Mouse (Mus musculus): Measurements from ENCODE around the gene Sdhc. TPM values are rescaled to one million over a fixed set of nuclear protein-coding genes. Genes with fewer than 3 reads are reported as not detected.
A peak's percentile ranks its signal among the peaks of the same experiment; 100 is the strongest.

The Sdhc gene
- total RNA-seq, 2 experiments from 2014 or later: 1,008 to 1,038 TPM

DNA sequence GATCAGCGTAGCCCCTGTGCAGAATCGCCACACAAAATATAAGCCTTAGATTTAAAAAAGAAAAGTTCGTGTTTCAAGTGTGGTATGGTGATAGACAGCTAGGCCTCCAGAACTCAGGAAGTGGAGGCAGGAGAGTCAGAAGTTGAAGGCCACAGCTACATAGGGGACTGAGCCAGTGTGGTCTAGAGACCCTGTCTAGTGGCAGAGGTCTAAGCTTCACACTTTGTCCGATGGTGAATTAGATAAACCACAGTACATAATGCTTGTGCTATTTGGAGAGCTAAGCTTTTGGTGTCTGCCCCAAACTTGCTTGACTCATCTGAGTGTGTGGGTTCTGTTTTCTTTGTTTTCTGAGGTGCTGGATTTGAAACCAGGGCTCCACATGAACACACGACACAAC, 31.4 kb downstream of the Sdhc start:
- intact Hi-C loops (cut with DNase I): loop anchor here (2.0 to 5.0 kb wide), 2 partner anchors 118 to 138 kb away; no protein-coding TSS in a partner anchor
- DNase-seq: no peak

DNA sequence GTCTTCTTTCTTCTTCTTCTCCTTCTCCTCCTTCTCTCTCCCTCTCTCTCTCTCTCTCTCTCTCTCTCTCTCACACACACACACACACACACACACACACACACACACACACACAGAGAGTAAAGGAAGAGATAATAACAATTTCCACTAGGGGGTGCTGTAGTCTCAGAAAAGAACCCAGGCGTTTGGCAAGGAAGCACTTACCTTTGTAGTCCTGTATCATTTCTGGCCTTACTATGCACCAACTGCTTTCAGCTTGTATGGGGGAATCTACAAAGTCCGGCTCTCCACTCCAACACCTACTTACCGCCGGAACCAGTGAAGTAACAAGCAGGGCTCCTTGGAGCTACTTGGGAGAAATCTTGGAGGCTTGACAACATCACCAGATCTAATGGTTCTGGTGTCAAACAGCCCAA, 32.1 kb downstream of the Sdhc start:
- intact Hi-C loops (cut with DNase I): loop anchor here (2.0 to 5.0 kb wide), 2 partner anchors 119 to 139 kb away; no protein-coding TSS in a partner anchor
- DNase-seq: peak; percentile 34 to 72

DNA sequence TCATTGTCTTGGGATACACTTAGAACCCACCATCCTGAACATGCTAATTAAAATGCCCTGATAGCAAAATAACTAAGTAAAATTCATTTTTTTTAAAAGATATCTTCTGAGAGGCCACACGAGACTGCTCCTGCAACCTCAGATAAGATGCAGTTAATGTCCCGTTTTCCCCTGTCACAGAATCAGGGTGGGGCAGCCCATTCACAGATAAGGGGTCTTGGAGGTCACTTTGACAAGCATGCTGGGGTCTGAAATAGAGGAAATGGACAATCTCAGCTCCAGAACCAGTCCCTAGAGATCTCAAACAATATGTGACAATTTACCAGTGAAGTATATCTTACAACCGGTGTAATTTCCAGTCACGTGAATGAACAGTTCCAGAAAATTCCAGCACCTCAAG, 34.1 kb downstream of the Sdhc start:
- intact Hi-C loops (cut with DNase I): loop anchor here (2.0 to 5.0 kb wide), 2 partner anchors 105 to 121 kb away; no protein-coding TSS in a partner anchor
- DNase-seq: no peak

DNA sequence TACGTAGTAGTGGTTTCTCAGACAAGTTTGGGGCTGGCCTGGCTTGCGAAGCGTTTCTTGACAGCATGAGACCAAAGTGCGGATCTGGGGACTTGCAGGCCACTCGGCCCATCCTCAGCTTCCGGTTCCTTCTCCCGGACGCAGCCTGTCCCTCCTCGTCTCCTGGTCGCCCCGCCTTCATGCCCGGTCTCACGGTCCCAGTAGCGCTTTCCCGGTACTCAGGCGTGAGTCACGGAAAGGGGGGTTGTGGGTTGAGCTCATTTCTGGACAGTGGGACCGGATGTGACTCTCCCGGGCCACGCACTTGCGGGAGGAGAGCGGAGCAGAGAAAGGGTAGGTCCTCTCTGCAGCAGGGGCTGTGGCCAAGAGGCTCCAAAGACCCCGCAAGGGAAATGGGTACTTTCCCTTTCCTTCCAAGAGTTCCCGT, 36.5 kb downstream of the Sdhc start, which contains the start of gene Cfap126:
Cfap126 (plus strand) TSS at position 46 of the 427 bp plus-strand sequence.
- DNase-seq: peak; percentile 84 to 85
- intact Hi-C loops (cut with DNase I): no loop called here

DNA sequence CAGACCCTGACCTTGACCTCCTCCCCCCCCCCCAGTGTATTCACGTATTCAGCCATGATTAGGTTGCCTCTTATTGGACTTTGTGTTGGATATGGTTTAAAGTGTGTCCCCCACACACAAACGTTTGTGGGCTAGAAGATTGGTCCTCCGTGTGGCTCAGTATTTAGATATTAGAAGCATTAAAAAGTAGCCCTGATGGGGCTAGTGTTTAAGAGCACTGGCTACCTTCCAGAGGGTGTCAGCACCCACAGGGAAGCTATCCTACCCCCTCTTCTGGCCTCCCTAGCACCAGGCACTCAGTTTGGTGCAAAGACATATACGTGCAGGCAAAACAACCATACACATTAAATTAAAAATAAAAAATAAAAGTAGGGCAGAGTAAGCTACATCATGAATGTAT, 37.4 kb downstream of the Sdhc start:
- no peak for DNase-seq
- intact Hi-C loops (cut with DNase I): no loop called here

DNA sequence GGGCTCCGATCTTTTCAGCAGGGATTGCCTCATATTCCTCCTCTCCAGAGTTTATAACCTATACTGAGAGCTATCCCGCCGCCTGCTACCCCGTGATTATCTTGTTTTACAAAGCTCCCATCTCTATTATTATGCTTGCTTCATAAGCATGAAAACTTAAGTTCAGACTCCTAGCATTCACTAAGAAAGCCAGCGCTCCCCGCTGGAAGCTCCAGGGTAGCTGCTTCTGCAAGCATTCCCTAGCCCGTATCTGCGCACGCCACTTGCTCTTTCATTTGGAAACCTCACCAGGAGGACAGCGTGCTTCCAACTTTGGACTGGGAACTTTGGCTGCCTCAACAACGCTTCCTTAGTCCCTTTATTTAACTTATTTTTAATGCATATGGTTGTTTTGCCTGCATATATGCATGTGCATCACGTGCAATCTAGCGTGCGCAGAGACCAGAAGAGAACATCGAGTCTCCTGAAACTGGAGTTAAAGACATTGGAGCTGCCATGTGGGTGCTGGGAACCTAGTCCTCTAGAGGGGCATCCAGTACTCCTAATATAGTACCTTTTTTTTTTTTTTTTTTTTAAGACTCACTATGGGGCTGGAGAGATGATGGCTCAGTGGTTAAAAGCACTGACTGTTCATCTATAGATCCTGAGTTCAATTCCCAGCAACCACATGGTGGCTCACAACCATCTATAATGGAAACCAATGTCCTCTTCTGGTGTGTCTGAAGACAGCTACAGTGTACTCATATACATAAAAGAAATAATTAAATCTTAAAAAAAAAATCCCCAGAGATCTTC, 38.4 kb downstream of the Sdhc start:
- intact Hi-C loops (cut with DNase I): no loop called here
- peak; percentile 58 to 61 for DNase-seq

DNA sequence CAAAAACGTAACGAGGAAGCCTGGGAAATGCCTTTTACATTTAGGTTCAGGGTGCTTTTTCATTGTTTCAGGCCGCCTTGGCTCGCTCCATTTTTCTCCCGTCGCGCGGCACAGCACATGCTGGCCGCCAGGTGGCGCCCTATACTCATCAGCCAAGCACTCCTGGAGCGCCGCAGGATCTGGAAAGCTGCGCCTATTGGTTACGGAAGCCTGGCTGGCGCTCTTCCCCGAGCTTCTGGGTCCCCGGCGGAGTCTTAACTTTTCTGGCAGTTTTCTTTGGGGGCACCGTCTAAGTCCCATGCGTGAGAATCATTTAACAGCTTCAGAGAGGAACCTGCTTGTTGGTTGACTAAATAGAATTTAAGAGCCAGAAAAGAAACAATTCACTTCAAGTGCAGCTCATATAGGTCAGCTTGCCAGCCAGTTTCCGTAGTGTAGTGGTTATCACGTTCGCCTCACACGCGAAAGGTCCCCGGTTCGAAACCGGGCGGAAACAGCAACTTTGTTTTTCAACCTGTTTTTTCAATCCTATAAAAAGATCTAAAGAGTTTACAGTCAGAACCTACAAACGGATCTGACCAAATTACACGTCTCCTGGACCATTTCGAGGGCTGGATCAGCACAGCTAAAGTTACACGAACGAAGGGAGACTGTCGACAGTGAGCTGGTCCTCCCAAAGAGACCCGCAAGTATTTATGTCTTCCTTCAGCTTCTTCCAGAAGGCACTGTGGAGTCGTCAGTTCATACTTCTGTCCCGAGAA, 39.2 kb downstream of the Sdhc start:
- peak; percentile 94 to 95 for DNase-seq
- intact Hi-C loops (cut with DNase I): no loop called here

DNA sequence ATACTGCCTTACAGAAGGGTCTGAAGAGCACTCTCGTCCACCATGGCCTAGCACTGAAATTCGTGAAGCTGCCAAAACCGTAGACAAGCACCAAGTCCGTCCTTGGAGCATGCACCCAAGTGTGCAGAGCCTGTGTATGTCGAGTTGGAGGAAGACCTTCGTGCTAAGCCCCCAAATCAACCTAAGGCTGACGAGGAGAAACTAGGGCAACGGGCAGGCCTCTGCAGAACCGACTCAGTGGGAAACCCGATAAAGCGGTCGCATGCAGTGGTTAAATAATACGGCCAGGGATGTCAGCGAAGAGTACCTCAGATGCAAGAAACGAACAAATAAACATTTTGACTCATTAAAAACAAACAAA, 39.8 kb downstream of the Sdhc start:
- DNase-seq: peak in 1 of 2 experiments; percentile 11
- intact Hi-C loops (cut with DNase I): no loop called here

DNA sequence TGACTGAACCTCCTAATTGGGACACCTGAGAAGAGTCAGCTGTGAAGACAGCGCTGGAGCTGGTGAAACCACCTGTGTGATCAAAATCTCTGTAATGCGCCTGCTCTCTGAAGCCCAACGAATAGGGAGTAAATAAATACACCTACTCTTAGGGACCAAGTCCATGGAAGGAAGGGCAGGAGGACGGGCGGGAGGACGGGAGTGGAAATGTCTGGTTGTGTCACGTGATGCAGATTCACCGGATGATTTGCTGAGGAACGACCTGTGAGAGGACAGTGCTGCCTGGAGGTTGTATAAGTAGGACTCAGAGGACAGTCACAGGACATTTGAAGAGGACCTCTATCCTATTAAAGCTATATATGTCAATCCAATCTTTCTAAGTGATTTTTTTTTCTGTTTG, 40.8 kb downstream of the Sdhc start:
- intact Hi-C loops (cut with DNase I): loop anchor here (10.0 kb wide), 1 partner anchor 395 kb away; the partner anchor contains the start of gene Alyref2
- no peak for DNase-seq

DNA sequence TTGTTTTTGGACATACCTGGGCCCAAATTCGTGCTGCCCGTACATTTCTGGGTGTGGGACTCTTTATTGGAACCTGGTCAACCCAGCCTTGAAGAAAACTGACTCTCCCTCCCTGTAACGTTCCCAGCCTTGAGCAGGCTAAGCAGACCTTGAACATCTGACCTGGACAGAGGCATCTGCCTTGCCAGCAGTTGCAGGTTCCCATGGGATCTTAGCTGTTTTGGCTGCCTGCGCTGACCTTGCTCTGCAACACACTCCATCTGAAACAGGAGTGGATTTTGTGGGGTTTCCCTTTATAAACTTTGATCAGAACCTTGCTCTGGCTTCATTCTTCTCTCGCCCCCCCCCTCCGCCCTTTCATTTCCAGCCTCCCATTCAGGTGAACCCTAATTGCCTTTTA, 45.2 kb downstream of the Sdhc start:
- no peak for DNase-seq
- intact Hi-C loops (cut with DNase I): loop anchor here (10.0 kb wide), 1 partner anchor 400 kb away; the partner anchor contains the start of gene Alyref2

DNA sequence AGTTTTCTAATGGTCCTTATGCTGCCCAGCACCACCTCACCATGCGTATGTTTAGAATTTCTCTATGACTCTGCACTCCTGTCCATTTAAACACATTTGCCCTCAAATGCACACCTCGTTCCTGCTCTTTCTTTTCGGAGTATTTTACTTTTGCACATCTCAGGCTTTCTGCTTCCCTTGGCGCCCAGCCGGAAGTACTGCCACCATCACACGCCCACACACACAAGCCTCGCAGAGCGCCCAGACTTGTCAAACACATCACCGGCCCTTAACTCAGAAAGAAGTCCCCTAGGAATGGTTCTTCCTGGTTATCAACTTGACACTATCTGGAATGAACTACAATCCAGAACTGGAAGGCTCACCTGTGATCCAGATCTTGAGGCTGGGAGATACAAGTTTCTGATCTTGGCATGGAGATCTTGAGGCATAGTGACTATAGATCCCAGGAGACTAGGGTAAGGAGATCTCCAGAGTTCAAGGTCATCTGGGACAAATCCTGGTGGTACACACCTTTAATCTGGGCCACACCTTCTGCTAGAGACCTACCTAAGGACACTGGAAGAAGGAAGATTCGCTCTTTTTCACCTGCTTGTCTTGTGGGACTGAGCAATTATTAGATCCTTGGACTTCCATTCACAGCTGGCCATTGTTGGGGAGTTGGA, 47.1 kb downstream of the Sdhc start:
- no peak for DNase-seq
- intact Hi-C loops (cut with DNase I): loop anchor here (2.0 to 10.0 kb wide), 2 partner anchors 65 to 401 kb away; partner anchors contain the start of gene Alyref2

DNA sequence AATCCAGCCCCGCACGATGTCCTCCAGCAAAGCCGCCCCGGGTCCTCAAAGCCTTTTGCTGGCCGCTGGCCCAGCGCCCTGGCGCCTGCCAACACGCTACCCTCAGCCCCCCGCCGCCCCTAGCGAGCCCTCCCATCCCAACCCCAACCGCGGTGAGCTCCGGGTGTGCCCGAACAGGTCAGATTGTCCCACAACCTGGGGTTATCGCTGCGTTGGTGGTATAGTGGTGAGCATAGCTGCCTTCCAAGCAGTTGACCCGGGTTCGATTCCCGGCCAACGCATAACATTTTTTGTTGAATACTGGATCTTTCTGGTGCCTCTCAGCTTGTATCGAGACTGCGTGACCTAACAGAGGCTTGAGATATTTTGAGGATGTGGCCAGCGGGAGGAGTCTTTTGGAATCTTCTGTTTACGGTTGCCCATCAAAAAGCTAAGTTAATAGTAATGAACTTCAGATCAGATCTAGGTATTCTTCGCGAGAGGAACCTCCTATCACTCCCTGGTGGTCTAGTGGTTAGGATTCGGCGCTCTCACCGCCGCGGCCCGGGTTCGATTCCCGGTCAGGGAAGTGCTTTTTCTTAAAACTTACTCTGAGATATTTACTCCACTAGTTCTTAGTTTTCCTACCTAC, 47.7 kb downstream of the Sdhc start:
- intact Hi-C loops (cut with DNase I): loop anchor here (2.0 to 10.0 kb wide), 2 partner anchors 64 to 402 kb away; partner anchors contain the start of gene Alyref2

DNA sequence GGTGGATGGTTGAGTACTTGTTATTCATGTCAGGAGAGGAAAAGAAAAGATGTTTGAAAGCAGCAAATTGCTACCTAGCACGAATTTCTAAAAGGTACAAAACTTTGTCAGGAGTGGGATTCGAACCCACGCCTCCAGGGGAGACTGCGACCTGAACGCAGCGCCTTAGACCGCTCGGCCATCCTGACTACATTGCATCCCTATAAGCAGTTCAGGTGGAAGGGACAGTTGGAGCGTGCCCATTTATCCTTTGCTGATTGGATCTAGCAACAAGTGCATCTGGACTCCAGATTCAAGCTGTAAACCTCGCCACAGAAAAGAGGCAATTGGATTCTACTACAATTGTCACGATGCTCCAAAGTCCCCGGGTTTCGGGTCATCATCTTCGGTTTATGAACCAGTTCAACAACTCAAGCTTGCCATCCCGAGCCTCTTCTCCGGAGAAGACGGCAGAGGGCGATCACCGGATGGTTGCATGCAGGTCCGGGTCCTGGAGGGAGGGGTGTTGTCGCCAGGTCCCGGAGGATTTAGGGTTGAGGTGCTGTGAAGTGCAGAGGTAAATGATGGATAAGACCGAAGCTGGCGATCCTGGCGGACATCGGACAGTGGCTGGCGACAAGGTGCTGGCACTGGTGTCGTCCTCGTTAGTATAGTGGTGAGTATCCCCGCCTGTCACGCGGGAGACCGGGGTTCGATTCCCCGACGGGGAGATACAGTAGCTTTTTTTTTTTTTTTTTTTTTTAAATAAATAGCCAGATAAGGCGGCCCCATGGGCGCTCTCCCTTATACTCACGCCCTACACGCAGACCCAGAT, 48.5 kb downstream of the Sdhc start:
- DNase-seq: peak; percentile 87 to 90
- intact Hi-C loops (cut with DNase I): loop anchor here (2.0 to 10.0 kb wide), 2 partner anchors 63 to 403 kb away; partner anchors contain the start of gene Alyref2

More for the DNA sequence above, 47.7 kb downstream of the Sdhc start:
- DNase-seq: peak; percentile 83

DNA sequence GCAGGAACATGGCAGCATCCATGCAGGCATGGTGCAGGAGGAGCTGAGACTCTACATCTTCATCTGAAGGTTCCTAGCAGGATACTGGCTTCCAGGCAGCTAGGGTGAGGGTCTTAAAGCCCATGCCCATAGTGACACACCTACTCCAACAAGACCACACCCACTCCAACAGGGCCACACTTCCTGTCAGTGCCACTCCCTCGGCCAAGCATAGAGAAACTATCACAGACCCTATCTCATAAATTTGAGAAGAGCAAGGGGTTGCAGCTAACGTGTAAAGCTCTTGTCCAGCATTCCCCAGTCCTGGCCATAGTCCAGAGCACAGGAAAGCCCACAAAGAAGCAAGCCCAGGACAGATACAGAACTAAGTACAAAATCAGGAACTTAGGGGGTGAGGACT, 49.4 kb downstream of the Sdhc start:
- no peak for DNase-seq
- intact Hi-C loops (cut with DNase I): loop anchor here (10.0 kb wide), 1 partner anchor 404 kb away; the partner anchor contains the start of gene Alyref2

DNA sequence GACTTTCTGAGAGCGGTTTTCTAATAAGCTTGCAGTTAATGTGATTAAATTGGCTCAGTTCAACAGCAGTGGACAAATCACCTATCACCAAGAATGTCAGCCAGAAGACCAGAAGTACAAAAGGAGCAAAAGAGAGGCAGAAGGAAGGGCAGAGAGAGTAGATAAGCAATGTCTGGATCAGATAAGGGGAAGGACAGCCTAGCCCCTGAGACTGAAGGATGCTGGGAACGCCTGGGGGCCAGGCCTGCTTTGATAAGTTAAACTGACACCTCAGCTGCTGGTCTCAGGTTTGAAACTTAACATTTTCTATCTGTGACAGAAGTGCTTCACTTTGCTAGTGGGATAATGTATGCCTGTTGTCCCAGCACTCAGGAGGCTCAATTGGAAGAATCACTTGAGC, 52.8 kb downstream of the Sdhc start:
- intact Hi-C loops (cut with DNase I): no loop called here
- DNase-seq: no peak

DNA sequence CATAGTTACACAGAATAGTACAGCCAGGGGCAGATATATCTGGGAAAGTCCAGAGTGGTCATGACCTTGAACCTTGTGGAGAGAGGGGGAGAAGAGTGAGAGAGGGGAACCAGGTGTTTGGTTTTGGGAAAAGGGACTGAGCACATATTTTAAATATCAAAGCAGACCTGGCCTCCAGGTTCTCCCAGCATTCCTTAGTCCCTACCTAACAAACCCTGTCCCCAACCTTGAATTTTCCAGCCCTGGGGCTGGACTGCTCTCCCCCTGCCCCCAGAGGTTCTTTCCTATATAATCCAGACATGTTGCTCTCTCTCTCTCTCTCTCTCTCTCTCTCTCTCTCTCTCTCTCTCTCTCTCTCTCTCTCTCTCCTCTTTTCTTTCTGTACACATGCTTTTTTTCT, 53.3 kb downstream of the Sdhc start:
- intact Hi-C loops (cut with DNase I): no loop called here
- DNase-seq: no peak

DNA sequence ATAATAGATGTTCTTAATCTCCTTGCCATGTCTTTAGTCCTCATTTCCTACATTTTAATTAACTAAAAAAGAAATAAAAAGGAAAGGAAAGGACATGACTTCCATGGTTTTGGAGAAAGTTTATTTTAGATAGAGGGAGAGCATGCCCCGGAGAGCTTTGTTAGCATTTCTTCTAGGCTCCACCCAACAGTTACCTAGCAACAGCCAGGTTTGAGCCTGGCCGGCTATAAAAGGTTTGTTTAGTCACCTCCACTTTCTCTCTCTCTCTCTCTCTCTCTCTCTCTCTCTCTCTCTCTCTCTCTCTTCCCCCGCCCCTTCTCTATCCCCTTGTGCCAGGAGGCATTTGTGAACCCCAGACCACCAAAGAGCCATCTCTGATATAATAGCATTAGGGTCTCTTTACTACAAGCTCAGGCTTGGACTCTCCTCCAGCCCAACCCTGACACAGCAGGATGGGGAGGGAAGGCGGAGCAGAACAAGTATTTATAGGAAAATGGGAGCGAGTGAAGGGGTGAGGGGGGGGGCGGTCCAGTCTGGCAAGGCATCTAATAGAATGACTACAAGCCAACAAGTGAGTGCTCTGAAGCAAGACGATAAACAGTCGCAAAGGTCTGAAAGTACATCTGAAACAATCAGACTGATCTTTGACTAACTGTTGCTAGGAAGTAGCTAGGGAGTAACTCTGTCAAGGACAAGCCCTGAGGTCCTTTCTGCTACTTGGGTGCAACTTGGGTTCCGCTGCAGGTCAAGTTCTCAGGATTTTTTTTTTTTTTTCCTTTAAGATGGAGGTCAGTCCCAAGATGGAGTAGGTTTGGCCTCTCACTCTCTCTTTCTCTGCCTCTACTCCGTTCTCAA, 54.1 kb downstream of the Sdhc start:
- DNase-seq: no peak

DNA sequence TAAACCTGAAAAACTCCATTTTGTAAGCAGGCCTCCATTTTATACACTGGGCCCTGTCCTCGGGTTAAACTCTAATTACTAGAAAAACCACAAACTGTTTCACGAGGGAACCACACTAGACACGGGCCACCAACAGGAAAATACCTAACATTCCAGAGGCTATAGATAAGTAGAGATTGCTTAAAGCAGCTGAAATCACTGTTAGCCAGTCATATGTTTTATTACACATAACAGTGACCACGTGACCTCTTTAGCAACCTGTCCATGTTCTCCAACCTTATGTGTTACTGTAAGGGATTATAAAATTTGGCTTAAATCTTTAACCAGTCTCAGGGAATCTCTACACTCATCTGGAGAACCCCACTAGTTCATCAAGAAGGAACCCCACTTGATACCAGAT, 56.0 kb downstream of the Sdhc start:
- DNase-seq: no peak
- intact Hi-C loops (cut with DNase I): no loop called here

More for the DNA sequence above, 54.1 kb downstream of the Sdhc start:
- intact Hi-C loops (cut with DNase I): no loop called here
